ENCODE assay signal across 25 mouse cellular contexts in genomic region chr4:46956966-46957365, GRCm38 (mm10). TPM values are rescaled to one million over a fixed set of nuclear protein-coding genes. Genes with fewer than 3 reads are reported as not detected.
A peak's percentile ranks its signal among the peaks of the same experiment; 100 is the strongest.
DNase-seq lines count a peak whose midpoint lies in the region; ATAC-seq and TF ChIP-seq lines count a peak whose summit lies in the region.
"Had no signal": no experiment of that assay in that cellular context is flagged by ENCODE, and none has a peak within 500 bp of the region (broad histone marks: within the 10 kb centered on the region; RNA-seq: fewer than 3 reads in every experiment).

No protein-coding gene starts in this region.

- no peak for DNase-seq in cerebellum, adult 2 months
- no peak for DNase-seq in cerebellum, postnatal 14 days
- no peak for DNase-seq in layer of hippocampus, adult 2 months (ENCODE audit: low spot score in 2 of 2)
- no peak for DNase-seq in layer of hippocampus, adult 18-20 months (ENCODE audit: low spot score in 2 of 2)
- DNase-seq: adrenal gland, adult 8-10 months; adrenal gland, postnatal 14 days; B cell, adult 2 months; cerebellum, adult 11-12 months; cerebellum, adult 8-10 months; cerebellum, postnatal 25 days; embryo, embryonic 11 days; forebrain, postnatal 0 days had no signal

- H3K4me2 ChIP-seq in forebrain, embryonic 16.5 days (ENCODE audit: low read length): no peak overlapping the region
- H3K4me2 ChIP-seq: embryonic facial prominence, embryonic 13.5 days; embryonic facial prominence, embryonic 15.5 days; forebrain, embryonic 12.5 days had no signal

- TF ChIP-seq CTCF in cerebellum, adult 2 months (IDR thresholded peaks at IDR 0.05; ENCODE audit: borderline replicate concordance, insufficient read depth, low read depth, low read length): no peak
- TF ChIP-seq CTCF in layer of hippocampus, adult 2 months (conservative IDR thresholded peaks at IDR 0.05): no peak
- TF ChIP-seq CTCF in cortical plate, adult 2 months (IDR thresholded peaks at IDR 0.05; ENCODE audit: extremely low read depth, insufficient read depth, low read length): no peak

- H3K27me3 ChIP-seq in cerebellum, adult 2 months (ENCODE audit: control insufficient read depth, insufficient read depth, low read length): no peaks in the 10 kb centered on the region
- H3K27me3 ChIP-seq in forebrain, embryonic 16.5 days (replicated peaks; ENCODE audit: control insufficient read depth, insufficient read depth, low read length): no peaks in the 10 kb centered on the region
- H3K27me3 ChIP-seq: embryonic facial prominence, embryonic 13.5 days; embryonic facial prominence, embryonic 15.5 days; forebrain, embryonic 12.5 days had no signal

- peaks cover 62% of the 10 kb centered on the region for H3K4me1 ChIP-seq in cerebellum, adult 2 months (ENCODE audit: control insufficient read depth, insufficient read depth, low read length)
- peaks cover 17% of the 10 kb centered on the region for H3K4me1 ChIP-seq in cortical plate, adult 2 months (ENCODE audit: control insufficient read depth, insufficient read depth, low read length)
- H3K4me1 ChIP-seq in forebrain, embryonic 16.5 days (replicated peaks; ENCODE audit: control insufficient read depth, insufficient read depth, low read length): peaks cover 2% of the 10 kb centered on the region; the same call in 1 of the 2 replicates
- H3K4me1 ChIP-seq: embryonic facial prominence, embryonic 13.5 days; embryonic facial prominence, embryonic 15.5 days; forebrain, embryonic 10.5 days; forebrain, embryonic 12.5 days had no signal

- WGBS in cerebellum, adult 2 months: 86% methylated on average over 4 of the region's 4 CpGs
- 66% methylated on average over 4 of the region's 4 CpGs for WGBS in forebrain, embryonic 16.5 days

- no peaks in the 10 kb centered on the region for H3K9me3 ChIP-seq in forebrain, embryonic 16.5 days (ENCODE audit: control insufficient read depth, low read length)
- H3K9me3 ChIP-seq: embryonic facial prominence, embryonic 13.5 days; embryonic facial prominence, embryonic 15.5 days; forebrain, embryonic 10.5 days; forebrain, embryonic 12.5 days had no signal

- TF ChIP-seq POLR2A in cerebellum, adult 2 months (IDR thresholded peaks at IDR 0.05; ENCODE audit: borderline replicate concordance, insufficient read depth, low read length): no peak
- no peak for TF ChIP-seq POLR2A in cortical plate, adult 2 months (IDR thresholded peaks at IDR 0.05; ENCODE audit: extremely low read depth, insufficient read depth, low read length)

- H3K9ac ChIP-seq in forebrain, embryonic 16.5 days (replicated peaks; ENCODE audit: low read depth, low read length): no peak overlapping the region
- H3K9ac ChIP-seq: embryonic facial prominence, embryonic 13.5 days; embryonic facial prominence, embryonic 15.5 days; forebrain, embryonic 12.5 days; forebrain, postnatal 0 days had no signal

- H3K27ac ChIP-seq in cerebellum, adult 2 months (ENCODE audit: insufficient read depth, low read length): peak overlapping the region; percentile 44
- H3K27ac ChIP-seq in layer of hippocampus, adult 2 months: peak overlapping the region; percentile 82
- H3K27ac ChIP-seq in cortical plate, adult 2 months (ENCODE audit: insufficient read depth, low read length): 0 out of 2 replicates have a peak overlapping the region, but pooled peaks have one; percentile 17
- H3K27ac ChIP-seq in forebrain, embryonic 16.5 days (ENCODE audit: low read length): no peak overlapping the region
- H3K27ac ChIP-seq: embryonic facial prominence, embryonic 13.5 days; embryonic facial prominence, embryonic 15.5 days; forebrain, embryonic 10.5 days; forebrain, embryonic 12.5 days had no signal

- no peaks in the 10 kb centered on the region for H3K36me3 ChIP-seq in forebrain, embryonic 16.5 days (ENCODE audit: control insufficient read depth, insufficient read depth)
- H3K36me3 ChIP-seq: embryonic facial prominence, embryonic 13.5 days; embryonic facial prominence, embryonic 15.5 days; forebrain, embryonic 10.5 days; forebrain, embryonic 12.5 days; G1E had no signal

- H3K4me3 ChIP-seq in cerebellum, adult 2 months (replicated peaks; ENCODE audit: insufficient read depth, low read depth, low read length): no peak overlapping the region
- no peak overlapping the region for H3K4me3 ChIP-seq in layer of hippocampus, adult 2 months
- no peak overlapping the region for H3K4me3 ChIP-seq in cortical plate, adult 2 months (ENCODE audit: insufficient read depth, low read length)
- no peak overlapping the region for H3K4me3 ChIP-seq in forebrain, embryonic 16.5 days (replicated peaks; ENCODE audit: low read length)
- H3K4me3 ChIP-seq: embryonic facial prominence, embryonic 13.5 days; embryonic facial prominence, embryonic 15.5 days; erythroblast, embryonic 14.5 days; forebrain, embryonic 10.5 days; forebrain, embryonic 12.5 days had no signal

- no peak for ATAC-seq in forebrain, embryonic 16.5 days
- ATAC-seq: activated CD4-positive, CD25-positive, alpha-beta regulatory T cell, adult 4 months; CD4-positive, CD25-positive, alpha-beta regulatory T cell, adult 4 months; forebrain, embryonic 14.5 days; forebrain, postnatal 0 days; Patski had no signal

RNA-seq across cellular contexts. Expression of gene Gabbr2, which starts 34.7 kb away (rescaled TPM):
- 102 and 117 TPM in 2 replicates for polyA plus RNA-seq in cerebellum, adult 2 months (2012; rRNA removed)
- 100 to 1,000 TPM; 203 to 223 TPM for total RNA-seq in layer of hippocampus, adult 2 months (2021)
- 100 to 1,000 TPM; 203 to 209 TPM for total RNA-seq in layer of hippocampus, adult 18-20 months (2021)
- polyA plus RNA-seq in cortical plate, adult 2 months (2012; rRNA removed): 138 and 139 TPM in 2 replicates
- 3.9 and 5.5 TPM in 2 replicates for polyA plus RNA-seq in forebrain, embryonic 16.5 days (2015; fragmentation: Nextera tagmentation; extraction: Ambion mirVana)
- total RNA-seq: CH12.LX had no signal
- polyA plus RNA-seq: erythroblast, embryonic 14.5 days; G1E; Patski had no signal

Comparison
In these comparisons a context has a peak if more than half of its experiments do, and no peak if none do; other contexts are left out.
1. RNA of gene Gabbr2, which starts 34.7 kb away (polyA plus RNA-seq): 138 to 139 TPM in cortical plate, adult 2 months and 102 to 117 TPM in cerebellum, adult 2 months; 3.9 to 5.5 TPM in forebrain, embryonic 16.5 days; every median in the first group is over 10 times any median in the second.